Mouse (Mus musculus): ENCODE measurements around the gene Cdc42ep1. TPM values are rescaled to one million over a fixed set of nuclear protein-coding genes. Genes with fewer than 3 reads are reported as not detected.
"Not testable (repeated sequence)": the region's sequence is repeated elsewhere in the genome, so short reads cannot be mapped to it uniquely, and the experiment has no call there.

Gene Cdc42ep1
- total RNA-seq, 2 experiments from 2014 or later: 6.2 to 8.4 TPM

DNA sequence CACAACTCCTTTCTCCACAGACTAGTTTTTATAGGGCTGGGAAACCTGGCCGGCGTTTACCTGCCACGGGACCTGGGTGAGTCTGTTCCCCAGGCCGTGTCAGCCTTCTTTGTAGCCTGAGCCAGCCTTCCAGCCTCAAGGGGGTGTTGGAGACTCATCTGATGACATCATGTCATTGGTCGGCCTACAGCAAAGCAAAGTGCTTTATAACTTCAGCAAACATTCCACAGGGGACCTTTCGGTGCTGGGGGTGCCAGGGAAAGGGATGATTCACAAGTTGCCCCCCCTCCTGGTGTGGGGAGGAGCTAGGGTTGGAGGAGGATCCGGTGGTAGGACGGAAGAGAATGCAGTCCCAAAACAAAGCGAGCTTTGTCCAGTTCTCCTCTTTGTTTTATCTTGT is 2.4 kb downstream of the Cdc42ep1 start:
- intact Hi-C loops (cut with DNase I): no loop called here

DNA sequence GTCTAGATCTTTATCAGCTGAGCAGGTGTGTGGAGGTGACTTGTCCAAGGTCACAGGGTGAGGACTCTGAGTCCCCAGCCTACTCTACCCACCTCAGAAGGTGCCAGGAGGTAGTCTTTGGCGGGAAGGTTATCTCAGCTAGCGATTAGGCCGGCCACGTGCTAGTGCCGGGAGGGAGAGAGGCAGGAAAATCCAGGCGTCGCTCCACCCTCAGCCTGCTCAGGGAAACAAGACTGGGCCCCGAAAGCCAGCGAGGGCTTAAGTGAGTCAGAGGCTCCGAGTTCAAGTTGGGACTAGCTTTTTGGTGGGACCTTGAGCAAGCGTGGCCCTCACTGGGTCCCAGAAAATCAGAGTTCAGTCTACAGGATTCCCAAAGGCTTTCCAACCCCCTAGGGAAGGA is 2.9 kb downstream of the Cdc42ep1 start:
- intact Hi-C loops (cut with DNase I): no loop called here
- DNase-seq (ENCODE audit: extremely low spot score in 1 of 2, low spot score in 2 of 2): no peak

More for the DNA sequence above, 2.4 kb downstream of the Cdc42ep1 start:
- DNase-seq (ENCODE audit: extremely low spot score in 1 of 2, low spot score in 2 of 2): peak in 1 of 2 experiments; percentile 65

DNA sequence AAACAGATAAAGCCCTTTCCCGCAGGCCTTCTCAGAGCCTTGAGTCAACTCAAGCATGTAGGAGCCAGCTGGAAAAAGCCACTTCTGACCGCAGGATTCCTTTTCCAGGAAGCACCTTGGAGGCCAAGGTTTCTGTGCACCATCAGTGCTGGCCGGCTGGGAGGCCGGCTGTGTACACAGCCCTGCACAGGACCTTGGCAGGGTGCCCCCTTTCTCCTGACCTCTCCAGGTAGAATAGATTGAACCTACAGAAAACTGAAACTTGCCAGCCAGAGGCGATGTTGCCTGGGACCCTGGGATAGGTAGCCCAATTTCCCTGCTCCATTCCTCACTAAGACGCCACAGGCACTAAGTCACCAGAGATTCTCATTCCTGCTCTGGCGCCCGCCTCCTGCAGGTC is 3.4 kb downstream of the Cdc42ep1 start:
- intact Hi-C loops (cut with DNase I): no loop called here

DNA sequence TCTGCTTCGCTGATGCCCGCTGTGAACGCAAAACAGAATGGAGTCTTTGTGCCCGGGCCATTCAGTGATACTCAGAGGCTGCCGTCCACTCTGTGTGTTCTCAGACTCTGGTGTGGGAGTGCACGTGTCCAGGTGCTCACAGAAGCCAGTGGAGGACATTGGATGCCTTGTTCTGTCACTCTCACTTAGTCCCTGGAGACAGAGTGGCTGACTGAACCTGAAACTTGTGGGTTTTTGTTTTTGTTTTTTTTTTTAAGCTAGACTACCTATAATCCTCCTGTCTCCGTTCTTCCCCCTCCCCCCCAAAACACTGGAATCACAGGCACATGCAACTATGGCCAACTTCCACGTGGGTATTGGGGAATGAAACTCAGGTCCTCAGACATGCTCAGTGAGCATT is 3.9 kb downstream of the Cdc42ep1 start:
- intact Hi-C loops (cut with DNase I): no loop called here
- DNase-seq (ENCODE audit: extremely low spot score in 1 of 2, low spot score in 2 of 2): no peak

More for the DNA sequence above, 3.4 kb downstream of the Cdc42ep1 start:
- DNase-seq (ENCODE audit: extremely low spot score in 1 of 2, low spot score in 2 of 2): no peak

DNA sequence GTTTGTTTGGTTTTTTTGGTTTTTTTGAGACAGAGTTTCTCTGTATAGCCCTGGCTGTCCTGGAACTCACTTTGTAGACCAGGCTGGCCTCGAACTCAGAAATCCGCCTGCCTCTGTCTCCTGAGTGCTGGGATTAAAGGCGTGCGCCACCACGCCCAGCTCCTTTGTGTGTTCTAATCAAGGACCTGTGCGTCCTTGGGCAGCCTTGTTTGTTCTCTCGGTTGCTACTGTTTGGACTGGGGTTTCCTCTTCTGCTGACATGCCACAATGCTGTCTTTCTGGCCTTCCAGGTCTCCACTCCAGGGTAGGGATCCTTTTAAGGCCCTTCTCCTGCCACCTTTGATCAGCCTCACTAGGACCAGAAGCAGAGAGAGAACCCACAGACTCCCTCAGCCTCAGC is 4.4 kb downstream of the Cdc42ep1 start:
- intact Hi-C loops (cut with DNase I); DNase-seq (ENCODE audit: extremely low spot score in 1 of 2, low spot score in 2 of 2): not testable (repeated sequence)

DNA sequence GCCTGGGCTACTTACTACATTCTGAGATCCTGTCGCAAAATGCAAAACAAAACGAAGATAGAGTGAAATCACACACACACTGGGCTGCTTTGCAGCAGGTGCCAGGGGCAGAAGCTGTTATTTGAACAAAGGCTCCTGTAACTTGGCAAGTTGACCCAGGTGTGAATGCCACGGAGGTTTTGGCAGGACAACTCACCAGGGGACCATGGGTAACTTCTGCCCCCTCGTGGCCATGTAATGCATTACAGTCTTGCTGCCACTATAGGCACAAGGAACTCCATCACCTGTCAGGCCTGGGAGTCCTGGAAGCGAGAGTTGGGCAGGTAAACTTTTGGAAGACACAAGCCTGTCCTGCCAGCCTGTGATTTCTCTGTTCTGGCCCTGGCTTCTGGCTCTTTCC is 6.0 kb downstream of the Cdc42ep1 start:
- intact Hi-C loops (cut with DNase I): no loop called here

DNA sequence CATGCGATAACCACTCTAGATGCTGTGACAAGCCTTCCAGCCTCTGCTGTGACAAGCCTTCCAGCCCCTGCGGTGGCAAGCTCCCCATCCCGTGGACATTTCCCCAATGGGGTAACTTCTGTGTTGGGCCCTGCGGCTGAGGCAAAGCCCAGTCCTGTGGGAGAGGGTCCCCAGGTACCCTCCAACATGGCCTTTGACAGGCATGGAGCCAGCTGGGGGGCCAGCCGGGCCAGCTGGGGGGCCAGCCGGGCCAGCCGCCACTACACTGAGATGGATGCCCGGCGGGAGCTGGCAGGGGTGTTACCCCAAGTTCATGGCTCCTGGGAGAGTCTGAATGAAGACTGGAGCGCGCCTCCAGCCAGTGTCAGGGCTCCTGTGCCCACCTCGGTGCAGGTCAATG is 7.1 kb downstream of the Cdc42ep1 start:
- intact Hi-C loops (cut with DNase I): no loop called here
- no peak for DNase-seq (ENCODE audit: extremely low spot score in 1 of 2, low spot score in 2 of 2)

More for the DNA sequence above, 6.0 kb downstream of the Cdc42ep1 start:
- DNase-seq (ENCODE audit: extremely low spot score in 1 of 2, low spot score in 2 of 2): peak in 1 of 2 experiments; percentile 77

DNA sequence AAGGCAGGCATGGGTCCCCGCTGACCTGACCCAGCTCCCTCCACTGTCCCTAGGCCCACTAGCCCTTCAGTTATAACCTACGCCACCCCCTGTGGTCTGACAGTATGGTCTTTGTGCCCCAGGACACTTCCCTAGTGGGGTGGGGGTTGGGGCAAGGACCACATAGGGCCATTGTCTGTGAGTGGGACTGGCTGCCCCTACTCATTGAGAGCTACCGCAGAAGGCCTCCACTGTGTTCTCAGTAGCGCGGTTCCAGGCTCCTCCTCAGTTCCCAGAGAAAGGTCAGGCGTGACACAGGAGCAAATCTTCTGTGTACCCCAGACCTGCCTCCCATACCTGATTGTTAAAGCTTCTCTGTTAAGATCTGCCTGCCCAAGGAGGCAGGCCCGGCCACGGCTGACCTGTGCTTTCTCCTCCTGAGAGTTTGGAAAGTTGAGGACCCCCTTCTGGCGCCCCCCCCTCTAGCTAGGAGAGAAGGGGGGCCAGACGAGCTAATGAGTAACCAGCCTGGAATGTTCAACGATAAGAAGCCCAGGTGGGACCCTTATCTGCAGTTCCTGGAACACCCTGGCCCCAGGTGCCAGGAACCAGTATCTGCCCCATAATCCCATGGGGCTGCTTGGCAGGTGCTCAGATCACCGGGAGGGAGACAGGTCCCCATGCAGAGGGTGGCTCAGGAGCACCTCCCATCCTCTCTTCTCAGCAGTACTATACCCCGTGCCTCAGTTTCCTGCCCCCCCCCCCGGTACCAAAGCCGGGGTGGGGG is 7.8 kb downstream of the Cdc42ep1 start:
- intact Hi-C loops (cut with DNase I): loop anchor here (2.0 kb wide), 1 partner anchor 23 kb away; no protein-coding TSS in a partner anchor
- no peak for DNase-seq (ENCODE audit: extremely low spot score in 1 of 2, low spot score in 2 of 2)

DNA sequence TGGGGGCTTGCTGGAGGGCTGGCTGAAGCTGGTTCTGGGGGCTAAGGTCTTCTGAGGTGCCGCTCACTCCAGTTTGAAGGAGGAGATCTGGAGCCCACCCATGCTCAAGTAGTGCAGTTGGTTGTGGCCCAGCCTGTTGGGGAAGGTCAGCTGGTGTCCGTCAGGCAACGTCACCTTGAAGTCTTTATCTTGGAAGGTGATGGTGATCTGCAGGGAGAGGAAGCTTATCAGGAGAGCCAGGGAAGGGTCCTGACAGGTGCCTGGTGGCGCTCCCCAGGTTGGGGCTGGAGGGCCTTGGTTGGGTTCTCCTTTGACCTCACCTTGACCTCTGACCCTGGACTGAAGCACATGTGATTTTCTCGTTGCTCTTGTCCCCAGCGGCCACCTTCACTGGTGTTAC is 8.5 kb downstream of the Cdc42ep1 start:
- intact Hi-C loops (cut with DNase I): loop anchor here (2.0 kb wide), 1 partner anchor 24 kb away; no protein-coding TSS in a partner anchor
- no peak for DNase-seq (ENCODE audit: extremely low spot score in 1 of 2, low spot score in 2 of 2)

DNA sequence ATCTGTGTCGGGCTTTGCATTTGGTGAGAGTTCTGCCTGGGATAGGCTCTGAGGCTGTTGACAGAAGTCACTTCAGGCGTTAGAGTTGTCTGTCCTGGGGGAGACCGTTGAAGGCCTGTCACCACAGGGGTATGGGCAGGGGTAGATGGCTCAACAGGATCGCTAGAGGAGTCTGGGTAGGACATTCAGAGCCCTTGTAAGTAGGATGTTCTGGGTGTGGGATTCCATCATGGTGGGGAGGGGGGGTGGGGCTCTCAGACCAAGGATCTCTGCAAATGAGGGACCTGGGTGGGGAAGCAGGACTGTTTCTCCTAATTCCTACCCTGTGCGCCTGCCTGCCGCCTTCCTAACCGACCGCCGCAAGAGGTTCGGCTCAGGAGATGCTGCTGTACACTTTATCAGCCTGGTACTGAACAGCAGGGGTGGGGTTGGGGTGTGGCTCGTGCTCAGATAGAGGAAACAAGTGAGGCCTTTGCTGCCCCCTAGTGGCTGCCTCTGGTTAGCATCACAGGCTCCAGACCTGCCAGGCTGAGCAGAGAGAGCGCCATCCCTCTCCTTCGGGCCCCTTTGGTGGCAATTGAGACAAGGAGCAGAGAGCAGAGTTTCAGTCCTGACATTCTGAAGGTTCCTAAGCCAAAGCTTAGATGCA is 9.2 kb downstream of the Cdc42ep1 start:
- peak; percentile 83 to 93 for DNase-seq (ENCODE audit: extremely low spot score in 1 of 2, low spot score in 2 of 2)
- intact Hi-C loops (cut with DNase I): loop anchor here (2.0 kb wide), 1 partner anchor 25 kb away; no protein-coding TSS in a partner anchor

DNA sequence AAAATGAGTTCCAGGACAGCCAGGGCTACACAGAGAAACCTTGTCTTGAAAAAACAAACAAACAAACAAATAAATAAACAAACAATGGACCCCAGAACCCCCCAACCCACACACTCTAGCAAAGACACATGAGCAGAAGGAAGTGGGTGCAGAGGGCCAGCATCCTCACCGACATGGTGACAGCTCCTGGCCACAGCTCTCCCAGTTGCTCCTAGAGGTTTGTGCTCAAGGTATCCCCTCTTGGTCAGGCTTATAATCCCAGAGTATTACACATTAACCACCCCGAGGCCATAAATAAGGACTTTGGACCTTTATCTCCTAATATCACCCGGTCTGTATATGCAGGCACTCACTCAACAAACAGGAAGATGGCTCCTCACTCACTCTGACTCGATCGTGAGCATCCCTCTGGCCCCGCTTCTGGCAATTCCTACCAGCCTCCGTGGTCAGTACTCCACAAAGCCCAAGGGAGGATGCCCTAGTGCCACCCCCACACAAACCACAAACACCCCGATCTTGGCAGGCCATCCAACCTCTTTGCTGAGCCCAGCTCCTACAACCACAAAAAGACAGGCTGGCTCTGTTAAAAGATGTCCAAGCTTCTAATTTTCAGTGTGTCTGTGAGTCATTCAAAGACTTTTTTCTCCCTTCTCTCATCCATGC is 13.0 kb downstream of the Cdc42ep1 start, which contains the start of gene Lgals2:
Lgals2 (minus strand) TSS at position 227 of the 663 bp plus-strand sequence.
- DNase-seq (ENCODE audit: extremely low spot score in 1 of 2, low spot score in 2 of 2): no peak
- intact Hi-C loops (cut with DNase I): no loop called here

DNA sequence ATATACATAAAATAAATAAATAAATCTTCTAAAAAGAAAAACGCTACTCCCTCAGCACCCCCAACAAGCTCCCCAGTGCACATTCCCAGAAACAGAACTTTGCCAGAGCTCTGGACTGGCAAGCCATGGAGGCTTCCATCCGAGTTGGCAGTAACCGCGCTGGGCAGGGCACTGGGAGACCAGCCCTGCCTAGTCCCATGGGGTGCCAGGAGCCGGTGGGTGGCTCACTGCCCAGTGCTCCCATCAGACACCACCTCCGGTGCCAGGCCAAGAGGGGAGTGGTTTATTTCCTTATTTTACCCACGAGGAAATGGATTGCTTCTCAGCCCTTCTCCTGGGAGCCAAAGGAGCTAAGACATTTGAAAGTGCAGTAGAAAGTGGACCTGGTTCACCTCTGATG is 14.6 kb downstream of the Cdc42ep1 start:
- DNase-seq (ENCODE audit: extremely low spot score in 1 of 2, low spot score in 2 of 2): peak in 1 of 2 experiments; percentile 56
- intact Hi-C loops (cut with DNase I): no loop called here

DNA sequence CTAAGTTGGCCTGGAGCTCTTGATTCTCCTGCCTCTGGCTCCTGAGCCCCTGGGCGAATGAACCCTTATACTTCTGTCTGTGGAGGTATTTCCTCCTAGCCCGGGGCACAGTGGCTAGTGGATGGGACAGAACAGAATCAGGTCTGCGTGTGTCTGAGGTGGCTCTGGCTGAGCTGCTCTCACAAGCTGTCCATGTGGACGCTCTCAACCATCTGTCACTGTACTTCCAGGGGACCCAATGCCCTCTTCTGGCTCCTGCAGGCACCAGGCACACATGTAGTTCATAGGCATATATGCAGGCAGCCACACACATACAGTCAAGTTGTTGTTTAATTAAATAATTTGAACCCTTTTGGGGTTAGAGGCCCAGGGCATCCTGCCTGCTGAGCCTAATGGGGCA is 16.9 kb downstream of the Cdc42ep1 start:
- intact Hi-C loops (cut with DNase I): no loop called here
- no peak for DNase-seq (ENCODE audit: extremely low spot score in 1 of 2, low spot score in 2 of 2)

DNA sequence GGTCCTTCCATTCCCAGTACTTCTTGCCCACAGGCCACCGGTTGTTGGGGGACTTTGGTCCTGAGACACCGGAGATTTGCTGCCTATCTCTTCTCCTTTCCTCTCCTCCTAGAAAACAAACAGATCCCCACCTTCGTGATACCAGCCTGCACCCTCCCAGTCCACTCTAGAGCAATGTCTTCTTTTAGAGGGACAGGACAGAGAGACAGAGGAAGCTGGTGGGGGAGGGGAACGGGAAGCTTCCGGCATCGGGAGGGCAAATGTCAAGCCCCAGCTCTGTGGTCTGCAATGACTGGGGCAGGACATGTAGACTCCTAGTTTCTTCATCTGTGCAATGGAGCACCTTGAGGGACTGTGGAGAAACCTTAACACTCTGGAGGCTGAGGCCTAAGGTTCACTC is 17.3 kb downstream of the Cdc42ep1 start:
- DNase-seq (ENCODE audit: extremely low spot score in 1 of 2, low spot score in 2 of 2): peak in 1 of 2 experiments; percentile 68
- intact Hi-C loops (cut with DNase I): no loop called here

DNA sequence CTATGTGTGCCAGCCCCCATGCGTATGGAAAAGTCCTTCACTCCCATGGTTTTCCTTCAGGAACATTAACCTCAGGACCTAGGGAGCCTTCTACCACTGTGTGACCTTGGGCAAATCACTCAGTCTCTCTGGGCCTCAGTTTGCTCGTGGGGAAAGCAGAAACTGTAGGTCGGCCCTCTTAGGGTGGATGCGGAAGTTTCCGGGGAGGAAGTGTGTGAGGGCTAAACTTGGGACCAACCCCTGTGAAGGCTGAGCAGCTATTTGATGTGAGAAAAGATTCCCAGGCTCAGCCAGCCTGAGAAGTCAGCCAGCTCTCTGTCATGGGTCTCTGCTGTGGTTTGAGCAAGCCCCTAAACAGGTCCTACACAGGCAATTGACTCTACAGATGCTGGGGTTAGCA is 19.9 kb downstream of the Cdc42ep1 start:
- no peak for DNase-seq (ENCODE audit: extremely low spot score in 1 of 2, low spot score in 2 of 2)
- intact Hi-C loops (cut with DNase I): no loop called here

DNA sequence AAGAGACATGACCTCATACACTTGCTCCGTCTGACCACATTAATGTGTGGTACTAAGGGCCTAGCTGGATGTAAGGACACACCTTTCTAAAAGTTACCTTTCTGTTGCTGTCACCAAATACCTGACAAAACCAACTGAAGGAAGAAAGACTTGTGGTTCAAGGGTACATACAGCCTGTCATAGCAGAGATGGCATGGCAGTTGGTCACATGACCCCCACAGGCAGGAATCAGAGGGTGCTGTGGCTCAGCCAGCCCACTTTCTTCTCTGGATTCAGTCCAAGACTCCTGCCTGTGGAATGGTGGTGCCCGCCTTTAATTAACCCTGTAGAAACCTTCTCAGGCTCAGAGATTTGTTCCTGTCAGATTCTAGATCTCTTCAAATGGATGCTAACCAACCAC is 20.7 kb downstream of the Cdc42ep1 start:
- no peak for DNase-seq (ENCODE audit: extremely low spot score in 1 of 2, low spot score in 2 of 2)
- intact Hi-C loops (cut with DNase I): no loop called here

DNA sequence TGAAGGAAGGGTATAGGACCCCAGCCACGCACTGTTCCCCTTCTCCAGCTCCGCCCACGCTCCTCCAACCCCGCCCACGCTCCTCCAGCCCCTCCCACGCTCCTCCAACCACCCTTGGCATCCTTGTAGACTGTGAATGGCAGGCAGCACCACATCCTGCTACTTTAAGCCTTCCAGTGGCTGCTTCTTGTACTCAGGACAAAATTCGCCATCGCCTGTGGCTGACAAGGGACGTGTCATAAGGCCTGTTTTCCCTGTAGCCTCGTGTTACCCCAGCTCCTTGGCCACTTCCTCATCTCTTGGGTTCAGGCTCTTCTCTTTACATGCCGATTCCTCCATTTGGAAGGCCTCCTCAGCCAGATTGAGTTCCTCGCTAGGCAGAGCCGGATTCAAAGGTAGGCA is 21.4 kb downstream of the Cdc42ep1 start:
- intact Hi-C loops (cut with DNase I): no loop called here
- no peak for DNase-seq (ENCODE audit: extremely low spot score in 1 of 2, low spot score in 2 of 2)

DNA sequence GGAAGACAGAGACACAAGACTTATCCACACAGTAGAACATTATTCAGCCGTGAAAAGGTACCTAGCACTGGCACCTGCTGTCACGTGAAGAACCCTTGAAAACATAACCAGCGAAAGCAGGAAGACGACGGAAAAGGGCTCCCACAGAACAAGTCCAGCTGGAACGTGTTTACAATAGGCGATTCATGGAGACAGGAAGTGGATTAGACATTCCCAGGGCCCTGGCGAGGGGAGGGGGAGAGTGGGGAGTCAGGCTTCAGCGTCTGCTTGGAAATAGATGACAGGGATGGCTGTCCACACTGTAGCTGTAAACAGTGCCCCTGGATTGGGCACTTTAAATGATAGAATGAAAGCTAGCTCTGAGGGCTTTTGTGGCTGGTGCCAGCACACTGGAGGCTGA is 26.0 kb downstream of the Cdc42ep1 start:
- peak in 1 of 2 experiments; percentile 81 for DNase-seq (ENCODE audit: extremely low spot score in 1 of 2, low spot score in 2 of 2)
- intact Hi-C loops (cut with DNase I): loop anchor here (5.0 kb wide), 1 partner anchor 41 kb away; no protein-coding TSS in a partner anchor

DNA sequence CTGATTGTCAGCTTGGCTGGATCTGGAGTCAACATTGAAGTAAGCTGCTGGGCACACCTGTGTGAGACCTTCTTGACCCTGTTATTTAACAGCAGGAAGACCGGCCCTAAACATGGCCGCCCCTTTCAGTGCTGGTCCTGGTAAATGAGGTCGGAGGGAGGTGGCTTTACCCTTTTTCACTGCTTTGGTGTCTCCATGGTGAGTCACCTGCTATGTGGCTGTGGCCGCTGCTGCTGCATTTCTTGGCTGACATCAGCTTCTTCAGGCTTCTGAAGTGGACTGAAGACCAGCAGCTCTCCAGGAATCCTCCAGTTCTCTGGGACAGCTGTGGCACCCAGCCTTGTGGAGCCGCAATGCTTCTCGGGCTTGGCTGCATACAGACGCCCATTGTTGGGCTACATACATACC is 26.4 kb downstream of the Cdc42ep1 start:
- no peak for DNase-seq (ENCODE audit: extremely low spot score in 1 of 2, low spot score in 2 of 2)
- intact Hi-C loops (cut with DNase I): loop anchor here (5.0 kb wide), 1 partner anchor 42 kb away; no protein-coding TSS in a partner anchor

All from left cerebral cortex, postnatal 10 days (tissue).